Mouse (Mus musculus) megakaryocyte progenitor cell, adult 5-6 weeks (primary cell): ENCODE data around the gene Appl1. TPM values are rescaled to one million over a fixed set of nuclear protein-coding genes. Genes with fewer than 3 reads are reported as not detected.
"Not testable (repeated sequence)": the region's sequence is repeated elsewhere in the genome, so short reads cannot be mapped to it uniquely, and the experiment has no call there.

Source experiments
- ATAC-seq: replicated peaks from 2 replicates; pipeline ENCODE4 v1.8.0; 2016; ENCODE audit warnings: mild to moderate bottlenecking, moderate TSS enrichment, inconsistent platforms; ENCODE audit not compliant: poor library complexity
- total RNA-seq, 2 experiments: library from RNA; stranded (forward) in 1 of 2; stranded (reverse) in 1 of 2; fragments of 157-497, 149-512 nt in 1 of 2; fragments of 200-1000 nt in 1 of 2; gene quantifications; 2 replicates each; pipeline versions ENCODE4 v1.2.3 to v1.2.4; 2015 to 2017

Appl1 gene
- total RNA-seq, 2 experiments from 2014 or later, result 26.1 to 26.4 TPM

- peak; percentile 54 for ATAC-seq
These were observed 1.1 kb downstream of the Appl1 start for GRCm38 (mm10) chr14:26969856-26970407.

GRCm38 (mm10) chr14:26969164-26969563 is 1.9 kb downstream of the Appl1 start:
- no peak for ATAC-seq

- ATAC-seq, result peak; percentile 69
These were observed 10.5 kb downstream of the Appl1 start for GRCm38 (mm10) chr14:26960518-26960917.

GRCm38 (mm10) chr14:26956139-26956538 is 14.9 kb downstream of the Appl1 start:
- ATAC-seq, result not testable (repeated sequence)

GRCm38 (mm10) chr14:26935558-26935957 is 35.5 kb downstream of the Appl1 start:
- ATAC-seq, result peak; percentile 71

- ATAC-seq, result no peak
These were observed 36.1 kb downstream of the Appl1 start for GRCm38 (mm10) chr14:26934891-26935290.

GRCm38 (mm10) chr14:26923702-26924421 is 47.2 kb downstream of the Appl1 start:
- ATAC-seq, result peak; percentile 84

- no peak for ATAC-seq
These were observed 51.7 kb downstream of the Appl1 start for GRCm38 (mm10) chr14:26919310-26919709.

- no peak for ATAC-seq
These were observed 57.3 kb downstream of the Appl1 start for GRCm38 (mm10) chr14:26913681-26914268.

- ATAC-seq, result no peak
These were observed 59.2 kb downstream of the Appl1 start for GRCm38 (mm10) chr14:26911826-26912225.

GRCm38 (mm10) chr14:26911201-26911600 is 59.8 kb downstream of the Appl1 start:
- ATAC-seq, result no peak

GRCm38 (mm10) chr14:26910461-26910860 is 60.6 kb downstream of the Appl1 start:
- not testable (repeated sequence) for ATAC-seq

GRCm38 (mm10) chr14:26907401-26907800 is 63.6 kb downstream of the Appl1 start:
- no peak for ATAC-seq

GRCm38 (mm10) chr14:26900893-26901292 is 70.1 kb downstream of the Appl1 start:
- no peak for ATAC-seq

GRCm38 (mm10) chr14:26899490-26899889 is 71.5 kb downstream of the Appl1 start:
- no peak for ATAC-seq

GRCm38 (mm10) chr14:26894392-26894791 is 76.6 kb downstream of the Appl1 start, which contains the start of gene Asb14:
Gene Asb14 (plus strand): TSS chr14:26894557.
- ATAC-seq, result no peak

- ATAC-seq, result peak; percentile 84
These were observed 80.3 kb downstream of the Appl1 start for GRCm38 (mm10) chr14:26890777-26891176.

- ATAC-seq, result no peak
These were observed 83.8 kb downstream of the Appl1 start for GRCm38 (mm10) chr14:26887244-26887643.

GRCm38 (mm10) chr14:26881700-26882099 is 89.3 kb downstream of the Appl1 start:
- peak; percentile 83 for ATAC-seq

GRCm38 (mm10) chr14:26879976-26880375 is 91.1 kb downstream of the Appl1 start:
- ATAC-seq, result no peak

GRCm38 (mm10) chr14:26878756-26879155 is 92.3 kb downstream of the Appl1 start:
- peak; percentile 85 for ATAC-seq
